Mouse (Mus musculus) brain, embryonic 14.5 days (tissue): ENCODE measurements around the gene Lcmt1.

Source experiments
- CTCF ChIP-seq: fragments of 200-500 bp; IDR thresholded peaks from 2 replicates; pipeline ENCODE4 v1.5.1; 2012; ENCODE audit warnings: inconsistent platforms, mild to moderate bottlenecking, moderate library complexity, borderline replicate concordance; ENCODE audit not compliant: insufficient read depth, insufficient read length; ENCODE audit errors: extremely low read depth
- POLR2A ChIP-seq: fragments of 200-500 bp; IDR thresholded peaks from 2 replicates; pipeline ENCODE4 v1.6.1; 2012; ENCODE audit warnings: mild to moderate bottlenecking, inconsistent platforms, borderline replicate concordance; ENCODE audit not compliant: poor library complexity, insufficient read depth, insufficient read length, severe bottlenecking; ENCODE audit errors: extremely low read depth

- TF ChIP-seq CTCF (no peak), POLR2A (no peak)
These were observed 27.7 kb upstream of the Lcmt1 start for GRCm38 (mm10) chr7:123341896-123342295.
